Mouse (Mus musculus): ENCODE results near the gene Iqcc.

Gene Iqcc

DNA sequence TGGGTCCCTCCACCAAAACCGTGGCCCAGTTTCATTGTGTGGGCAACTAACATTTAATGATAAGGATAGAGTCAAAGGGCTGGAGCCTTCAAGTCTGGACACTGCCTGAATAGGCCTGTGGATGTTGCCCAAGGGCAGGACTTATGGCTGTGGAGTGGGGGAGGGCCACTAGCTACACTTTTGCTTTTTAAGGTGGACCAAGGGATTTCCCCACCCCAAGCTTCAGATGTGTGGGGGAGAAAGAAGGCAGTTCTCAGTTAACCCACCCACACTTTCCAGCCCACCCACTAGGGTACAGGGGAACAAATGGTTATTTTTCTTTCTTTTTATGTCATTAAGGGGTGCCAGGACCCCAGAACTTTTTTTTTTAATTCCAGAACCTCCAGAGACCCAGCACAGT, 34.5 kb downstream of the Iqcc start:
- CTCF ChIA-PET, result interaction anchor here (1.1 to 2.1 kb wide), 3 partner anchors 11 to 24 kb away, joined by 3 to 9 read pairs (median 5); partner anchors contain the start of gene Lck

DNA sequence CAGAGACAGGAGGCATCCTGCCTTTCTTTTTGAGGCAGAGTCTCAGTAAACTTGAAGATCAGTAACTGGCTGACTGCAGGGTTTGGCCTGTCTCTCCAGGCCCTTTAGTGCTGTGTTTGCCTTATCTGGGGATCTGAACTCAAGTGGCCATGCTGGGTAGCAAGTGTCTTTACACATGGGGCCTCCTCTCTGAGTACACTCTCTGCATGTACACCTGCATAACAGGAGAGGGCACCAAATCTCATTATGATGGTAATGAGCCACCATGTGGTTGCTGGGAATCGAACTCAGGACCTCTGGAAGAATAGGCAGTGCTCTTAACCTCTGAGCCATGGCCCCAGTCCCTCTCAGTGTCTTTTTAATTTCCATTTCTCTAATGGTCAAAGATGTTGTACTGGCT, 36.6 kb downstream of the Iqcc start:
- CTCF ChIA-PET, result no interaction called here

DNA sequence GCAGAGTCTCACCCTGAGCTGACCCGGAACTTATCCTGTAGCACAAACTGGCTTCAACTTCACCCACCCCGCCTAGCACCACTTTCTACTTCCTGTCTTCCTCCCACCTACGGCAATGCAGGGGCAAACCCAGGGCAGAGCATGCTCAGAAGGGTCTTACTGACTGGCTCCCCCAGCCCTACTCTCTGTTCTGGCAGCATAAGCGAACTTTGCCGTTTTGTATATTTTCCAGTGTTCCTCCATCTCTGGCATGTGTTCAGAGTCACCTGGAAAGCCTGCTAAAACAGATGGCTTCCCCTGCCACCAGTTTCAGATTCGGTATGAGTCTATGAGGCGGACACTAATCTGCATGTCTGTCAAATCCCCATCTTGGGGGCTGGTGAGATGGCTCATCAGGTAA, 38.6 kb downstream of the Iqcc start:
- CTCF ChIA-PET, result interaction anchor here (0.6 kb wide), 1 partner anchor 35 kb away, joined by 3 read pairs; no protein-coding TSS in a partner anchor

DNA sequence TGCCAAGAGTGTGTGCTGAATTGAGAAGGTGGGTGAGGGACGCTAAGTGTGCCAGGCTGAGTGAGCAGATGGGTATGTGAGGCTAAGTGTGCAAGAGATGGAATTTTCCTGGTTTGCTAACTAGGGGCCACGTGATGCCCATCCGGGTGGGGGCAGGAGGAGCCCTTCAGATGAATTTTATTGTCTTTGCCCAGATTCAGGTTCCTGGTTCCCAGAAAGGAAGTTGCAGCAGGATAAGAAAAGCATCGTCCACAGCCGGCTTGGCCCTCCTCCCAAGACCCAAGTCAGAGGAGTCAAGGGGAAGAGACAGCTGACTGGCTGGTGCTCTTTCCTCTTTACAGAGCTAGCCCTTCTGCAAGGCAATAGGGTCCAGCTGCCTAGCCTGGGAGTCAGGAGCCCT, 40.4 kb downstream of the Iqcc start, which contains the start of gene Fam167b:
Fam167b (minus strand) TSS at position 84 of the 400 bp plus-strand sequence.
- CTCF ChIA-PET, result interaction anchor here (0.8 to 1.4 kb wide), 3 partner anchors 21 to 118 kb away, joined by 3 to 16 read pairs (median 3); partner anchors contain the start of gene Bsdc1

DNA sequence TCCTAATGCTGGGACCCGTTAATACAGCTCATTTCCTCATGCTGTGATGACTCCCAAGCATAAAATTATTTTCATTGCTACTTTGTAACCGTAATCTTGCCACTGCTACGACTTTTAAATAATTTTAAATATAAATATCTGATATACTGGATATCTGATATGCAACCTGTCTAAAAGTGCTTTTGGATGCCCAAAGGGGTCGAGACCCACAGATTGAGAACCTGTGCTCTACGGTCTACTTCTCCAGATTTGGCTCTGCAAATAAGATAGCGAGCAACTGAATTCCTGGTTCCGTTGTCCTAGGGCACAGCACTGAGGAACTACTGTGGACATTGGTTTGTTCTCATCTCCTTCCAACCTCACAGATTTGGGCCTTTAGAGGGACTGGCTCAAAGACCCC, 41.2 kb downstream of the Iqcc start:
- CTCF ChIA-PET, result interaction anchor here (0.8 to 1.4 kb wide), 4 partner anchors 20 to 28 kb away, joined by 3 read pairs; no protein-coding TSS in a partner anchor

DNA sequence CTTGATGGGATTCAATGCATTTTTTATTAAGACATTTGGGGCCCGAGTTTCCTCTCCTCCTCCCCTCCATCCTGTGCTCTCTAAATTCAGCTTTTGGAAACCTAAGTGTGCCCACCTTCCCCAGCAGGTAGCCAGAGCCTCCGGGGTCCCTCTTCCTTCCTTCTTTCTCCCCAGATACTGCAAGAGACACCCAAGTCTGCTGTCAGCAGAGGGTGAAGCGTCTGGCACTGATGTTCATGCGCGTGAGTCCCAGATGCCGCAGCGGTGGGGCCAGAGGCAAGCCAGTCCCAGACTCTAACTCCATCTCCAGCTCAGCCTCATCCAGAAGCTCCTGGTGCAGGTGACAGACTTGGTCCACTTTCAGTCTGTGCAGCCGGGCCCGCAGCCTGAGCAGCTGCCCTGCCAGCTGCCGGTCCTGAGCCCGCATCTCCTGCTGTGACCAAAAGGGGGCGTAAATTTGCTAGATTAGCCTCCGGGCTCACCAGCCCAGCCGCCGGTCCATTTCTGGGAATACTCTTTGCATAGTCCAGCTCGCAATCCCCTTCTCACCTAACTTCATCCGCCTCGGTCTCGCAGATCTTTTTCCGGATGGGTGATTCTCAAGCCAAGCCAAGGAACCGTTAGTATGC, 41.9 kb downstream of the Iqcc start:
- CTCF ChIA-PET, result interaction anchor here (0.7 to 1.4 kb wide), 5 partner anchors 19 to 34 kb away, joined by 3 read pairs; no protein-coding TSS in a partner anchor

DNA sequence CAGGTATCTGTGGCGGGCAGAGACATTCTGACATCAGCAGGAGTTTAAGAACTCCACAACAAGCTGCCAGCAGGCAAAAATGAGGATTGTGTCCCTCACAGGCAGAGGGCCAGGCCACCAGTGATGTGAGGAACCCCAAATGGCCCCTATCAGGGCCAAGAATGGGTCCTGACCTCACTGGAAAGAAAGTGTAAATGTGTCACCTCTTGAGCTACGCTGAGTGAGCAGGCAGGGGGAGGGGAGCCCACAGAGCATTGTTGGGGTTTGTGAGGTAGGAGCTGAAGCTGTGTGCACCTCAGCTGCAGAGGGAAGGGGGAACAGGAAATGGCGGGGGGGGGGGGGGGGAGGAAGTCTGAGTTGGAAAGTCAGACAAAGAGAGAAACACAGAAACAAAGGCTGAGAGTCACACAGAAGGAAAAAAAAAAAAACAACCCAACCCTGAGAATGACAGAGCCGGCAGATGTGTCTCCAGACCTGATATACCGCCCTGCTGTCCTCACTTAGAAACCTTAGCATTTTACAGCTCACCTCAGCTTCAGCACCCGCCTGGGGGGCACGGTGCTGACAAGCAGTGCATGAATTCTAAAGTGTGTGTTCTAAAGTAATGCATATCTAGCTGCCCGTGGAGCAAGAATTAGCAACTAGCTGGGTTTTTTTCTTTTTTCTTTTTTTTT, 43.6 kb downstream of the Iqcc start:
- CTCF ChIA-PET, result interaction anchor here (0.6 kb wide), 1 partner anchor 33 kb away, joined by 6 read pairs; the partner anchor contains the start of gene Hdac1

DNA sequence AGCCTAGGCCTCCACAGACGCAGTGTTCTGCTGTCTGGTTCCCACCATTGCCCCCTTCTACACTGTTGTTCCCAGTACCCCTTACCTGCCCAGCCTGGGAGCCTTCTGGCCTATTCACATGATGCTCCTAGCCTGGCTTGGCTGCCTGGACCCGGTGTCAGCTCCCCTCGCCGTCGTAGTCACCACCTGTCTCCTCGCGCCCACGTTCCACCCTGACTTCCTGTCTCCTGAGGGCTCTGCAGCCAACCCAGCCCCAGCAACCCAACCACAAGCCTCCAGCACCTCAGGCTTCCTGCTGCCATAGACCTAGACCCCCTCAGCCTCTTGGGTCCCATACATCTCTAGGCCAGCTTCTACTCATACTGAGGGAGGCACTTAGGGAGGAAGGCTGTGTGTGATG, 45.5 kb downstream of the Iqcc start, which contains the start of gene Lck:
Lck (minus strand) TSS at position 212 of the 400 bp plus-strand sequence.
- CTCF ChIA-PET, result interaction anchor here (1.0 kb wide), 1 partner anchor 12 kb away, joined by 5 read pairs; no protein-coding TSS in a partner anchor

DNA sequence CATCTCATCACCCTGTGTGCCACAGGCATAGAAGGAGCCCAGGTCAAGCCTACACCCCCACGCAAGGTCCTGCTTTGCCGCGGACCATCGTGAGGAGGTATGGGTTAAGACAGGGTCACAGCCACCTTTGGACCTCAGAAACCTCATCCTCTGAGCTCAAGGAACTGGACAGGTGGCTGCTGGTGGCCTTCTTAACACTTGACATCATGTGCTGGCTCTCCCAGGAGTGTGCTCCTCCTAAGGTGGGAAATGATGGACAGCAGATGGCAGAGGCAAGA, 45.9 kb downstream of the Iqcc start:
- CTCF ChIA-PET, result interaction anchor here (1.0 kb wide), 1 partner anchor 12 kb away, joined by 5 read pairs; no protein-coding TSS in a partner anchor

DNA sequence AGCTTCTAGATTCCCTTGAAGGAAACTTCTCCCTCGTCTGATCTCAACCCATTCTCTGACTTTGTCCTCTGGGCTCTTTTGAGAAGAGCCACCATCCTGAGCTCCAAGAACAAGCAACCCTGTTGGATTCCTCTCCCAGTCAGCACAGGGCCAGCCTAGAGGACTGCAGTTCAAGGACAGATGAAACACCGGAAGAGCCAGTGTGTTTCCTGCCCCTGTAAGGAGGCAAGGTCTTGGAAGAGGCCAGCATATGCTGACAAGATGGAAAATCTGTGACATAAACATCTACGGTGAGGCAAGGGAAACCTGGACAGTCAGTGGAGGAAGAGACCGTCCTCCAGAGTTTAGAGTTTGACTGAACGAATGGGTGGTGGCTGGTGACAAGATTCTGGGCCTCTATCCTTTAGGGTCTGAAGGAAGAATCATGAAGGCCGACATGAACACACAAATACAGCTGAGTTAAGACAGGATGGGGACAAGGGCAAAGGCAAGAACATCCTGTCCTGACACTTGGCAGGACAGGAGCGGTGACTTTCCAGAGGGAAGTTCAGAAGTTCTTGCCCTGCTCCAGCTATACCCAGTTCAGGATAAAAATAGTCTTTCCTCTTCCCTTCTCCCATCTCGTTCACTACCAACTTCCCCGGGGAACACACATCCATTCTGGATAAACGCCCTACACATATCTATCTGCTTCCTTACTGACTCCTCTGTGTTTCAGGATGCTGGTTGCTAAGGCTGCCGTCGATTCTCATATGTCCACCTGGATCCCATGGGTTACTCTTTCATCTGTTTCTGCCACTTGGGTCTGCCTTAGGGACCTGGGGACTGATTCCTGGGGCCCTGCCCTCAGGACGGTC, 46.4 kb downstream of the Iqcc start:
- CTCF ChIA-PET, result interaction anchor here (0.9 to 2.1 kb wide), 3 partner anchors 13 to 17 kb away, joined by 5 to 7 read pairs (median 7); no protein-coding TSS in a partner anchor

DNA sequence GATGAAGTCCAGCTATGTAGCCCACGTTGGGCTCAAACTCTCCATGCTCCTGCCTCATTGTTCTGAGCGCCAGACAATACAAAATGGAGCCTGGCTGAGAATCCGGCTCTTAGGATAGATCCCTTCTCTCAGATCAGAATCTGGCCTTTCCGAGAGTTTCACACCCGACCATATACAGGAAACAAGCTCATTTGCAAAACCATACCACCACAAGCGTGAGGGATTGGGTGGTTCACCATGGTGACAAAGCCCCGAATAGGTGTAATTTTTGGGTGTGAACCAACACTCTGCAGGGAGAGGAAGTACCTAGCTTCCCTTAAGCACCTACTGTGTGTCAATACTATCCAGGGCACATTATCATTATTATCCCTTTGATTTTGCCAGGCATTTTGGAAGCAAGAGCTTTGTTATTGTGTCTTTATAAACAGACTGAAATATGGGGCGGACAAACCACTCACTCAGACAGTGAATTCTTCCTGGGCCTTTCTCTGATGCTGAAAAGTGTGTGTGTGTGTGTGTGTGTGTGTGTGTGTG, 47.3 kb downstream of the Iqcc start:
- CTCF ChIA-PET, result interaction anchor here (0.9 to 2.1 kb wide), 2 partner anchors 15 to 17 kb away, joined by 7 read pairs; no protein-coding TSS in a partner anchor

DNA sequence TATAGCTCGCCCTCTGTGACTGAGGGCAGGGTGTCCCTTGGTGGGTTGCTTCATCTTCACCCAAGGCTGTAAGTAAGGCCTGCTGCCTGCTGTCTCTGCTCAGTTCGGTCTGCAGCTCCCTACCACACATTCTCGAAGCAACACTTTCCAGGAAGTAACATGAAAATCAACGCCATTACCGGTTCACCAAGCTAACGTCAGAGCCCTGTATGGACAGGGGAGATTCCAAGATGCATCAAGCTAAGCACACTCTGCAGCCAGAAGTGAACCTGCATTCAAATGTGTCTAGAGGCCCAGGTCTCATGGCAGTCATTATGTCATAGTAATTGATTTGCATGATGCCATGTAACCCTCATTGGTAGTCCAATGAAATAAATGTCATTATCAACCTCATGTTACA, 48.9 kb downstream of the Iqcc start:
- CTCF ChIA-PET, result interaction anchor here (0.6 kb wide), 2 partner anchors 211 to 219 kb away, joined by 3 to 5 read pairs; no protein-coding TSS in a partner anchor

DNA sequence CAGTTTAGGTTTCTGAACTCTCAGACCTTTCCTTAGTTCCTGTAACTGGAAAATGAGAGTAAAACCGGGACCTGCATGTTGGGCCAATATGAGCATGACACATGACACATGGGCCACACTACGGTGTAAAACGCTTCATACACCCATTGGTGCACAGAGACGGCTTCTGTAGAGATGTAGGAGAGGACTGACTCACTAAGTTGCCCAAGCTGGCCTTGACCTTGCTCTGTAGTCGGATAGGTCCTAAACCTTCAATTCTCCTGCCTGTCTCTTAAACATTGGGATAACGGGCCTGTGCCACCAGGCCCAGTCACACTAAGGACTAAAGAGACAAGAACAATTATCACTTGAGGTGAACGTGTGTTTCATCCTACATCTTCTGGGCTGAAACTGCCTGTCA, 50.5 kb downstream of the Iqcc start:
- CTCF ChIA-PET, result no interaction called here

DNA sequence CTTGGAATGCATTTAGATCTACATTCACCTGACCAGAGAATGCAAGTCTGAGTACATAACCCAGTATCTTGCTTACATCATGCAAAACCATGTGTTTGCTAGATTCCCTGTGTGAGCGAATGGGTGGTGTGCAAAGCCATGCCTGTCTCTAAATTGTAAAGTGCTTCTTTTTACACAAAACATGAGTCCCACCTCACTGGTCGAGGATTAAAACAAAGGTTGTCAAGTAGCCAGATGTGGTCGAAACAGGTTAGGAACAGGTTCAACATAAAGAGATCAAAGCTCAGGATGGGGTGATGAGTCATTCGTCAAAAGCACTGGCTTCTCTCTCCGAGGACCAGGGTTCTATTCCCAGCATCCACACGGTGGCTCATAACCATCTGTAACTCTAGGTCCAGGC, 53.8 kb downstream of the Iqcc start:
- CTCF ChIA-PET, result interaction anchor here (0.7 kb wide), 1 partner anchor 152 kb away, joined by 5 read pairs; no protein-coding TSS in a partner anchor
